Mouse (Mus musculus) lung, adult 10 weeks (tissue): ENCODE data around the gene Eef1b2. TPM values are rescaled to one million over a fixed set of nuclear protein-coding genes. Genes with fewer than 3 reads are reported as not detected.

ENCODE experiments used
- polyA plus RNA-seq: library from polyadenylated mRNA; stranded (reverse); fragments of 350-450 nt; fragmentation: Illumina TruSeq; extraction: RNeasy Lipid Tissue Mini Kit (QIAGEN cat#74804); gene quantifications from one replicate; pipeline ENCODE4 v1.2.3, GENCODE M21; 2014; ENCODE audit warnings: low read depth, low replicate concordance; ENCODE audit not compliant: insufficient read depth

Eef1b2 gene
- 862 TPM for polyA plus RNA-seq

DNA sequence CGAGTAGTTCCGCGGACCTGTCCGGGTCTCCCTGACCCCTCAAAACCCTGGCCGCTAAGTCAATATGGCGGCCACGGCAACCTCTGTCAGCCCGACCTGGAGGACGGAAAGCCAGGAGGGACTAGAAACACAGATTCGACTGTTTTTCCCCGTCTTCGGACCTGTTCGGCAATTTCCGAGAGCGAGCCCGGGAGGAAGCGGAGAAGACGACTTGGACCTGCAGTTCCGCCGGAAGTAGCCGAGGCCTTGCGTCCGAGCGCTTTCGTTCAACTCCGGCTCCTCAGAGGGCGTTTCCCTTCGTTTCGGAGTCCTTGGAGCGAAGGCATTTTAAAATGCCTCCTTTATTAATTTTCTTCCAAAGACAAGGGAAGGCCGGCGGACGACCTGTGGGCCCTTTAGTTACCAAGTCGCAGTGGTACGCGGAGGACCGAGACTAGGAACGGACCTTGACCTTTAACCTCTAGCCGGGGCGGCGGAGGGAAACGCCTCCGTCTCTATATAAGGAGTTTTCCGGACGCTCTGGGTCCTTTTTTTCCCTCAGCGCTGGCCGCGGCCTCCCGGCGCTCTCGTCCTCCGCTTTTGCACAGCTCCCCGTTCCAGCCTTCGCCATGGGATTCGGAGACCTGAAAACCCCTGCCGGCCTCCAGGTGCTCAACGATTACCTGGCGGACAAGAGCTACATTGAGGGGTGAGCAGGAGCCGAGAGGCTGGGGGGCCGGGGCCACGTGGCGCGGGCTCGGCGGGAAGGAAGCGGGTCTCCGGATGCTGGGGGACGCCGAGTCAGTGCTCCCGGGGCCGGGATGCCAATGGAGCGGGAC is at the start of gene Eef1b2, which contains the start of gene Ndufs1:
Gene Eef1b2 (plus strand): TSS at position 222 of the 818 bp plus-strand sequence.
Gene Ndufs1 (minus strand): TSS at position 230 of the 818 bp plus-strand sequence.

DNA sequence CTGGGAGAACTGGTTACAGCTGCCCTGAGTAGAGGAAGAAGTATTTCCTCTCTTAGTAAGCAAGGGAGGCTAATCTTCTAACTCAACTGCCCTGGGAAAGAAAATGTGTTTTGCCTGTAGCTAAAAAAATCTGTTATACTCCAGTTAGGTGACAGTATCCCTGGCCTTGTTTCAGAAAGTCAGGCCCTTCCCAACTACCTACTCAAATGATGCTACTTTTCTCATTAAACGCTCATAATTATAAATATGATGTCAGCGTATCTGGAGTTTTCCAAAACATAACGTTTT is 37.6 kb downstream of the Eef1b2 start, which contains the start of gene Gpr1:
Gene Gpr1 (minus strand): TSS at position 273 of the 288 bp plus-strand sequence.

Other genes with a start within 250 kb of the Eef1b2 start
- 2.9 TPM for gene Ino80d, start 62.2 kb upstream of the Eef1b2 start, polyA plus RNA-seq
- 43.5 TPM for gene Ndufs1, start within 50 bp of the Eef1b2 start, polyA plus RNA-seq
- gene Gpr1, start 37.7 kb downstream of the Eef1b2 start, polyA plus RNA-seq: 0.12 TPM
- 0.09 TPM for gene Zdbf2, start 96.4 kb downstream of the Eef1b2 start, polyA plus RNA-seq